1 mouse cellular context compared by ENCODE assay signal in the genomic region with DNA sequence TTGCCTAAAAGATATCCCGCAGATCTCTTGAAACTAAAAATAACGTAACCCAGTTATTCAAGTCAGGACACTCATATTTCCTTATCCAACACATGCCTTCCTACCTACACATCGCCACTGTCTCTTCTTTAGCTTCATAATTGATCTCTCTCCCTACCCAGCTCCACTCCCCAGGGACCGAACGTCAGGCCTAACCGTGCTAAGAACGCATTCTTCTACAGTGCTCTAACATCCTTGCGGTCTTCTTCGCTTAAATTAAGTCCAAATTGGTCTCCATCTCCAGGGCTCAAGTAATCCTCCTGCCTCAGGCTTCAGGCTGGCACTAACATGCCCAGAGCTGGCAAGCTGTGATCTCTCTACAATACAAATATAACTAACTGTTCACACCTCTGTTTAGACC.
TF ChIP-seq lines count a peak whose summit lies in the region.

No protein-coding gene starts in this region.

TF ChIP-seq in CH12.LX, 34 proteins besides CTCF, POLR2A, EP300 and RAD21 (continued from another document):
- TF ChIP-seq POLR2AphosphoS2 (IDR thresholded peaks at IDR 0.05; ENCODE audit: low read depth, low read length), result no peak
- no peak for TF ChIP-seq ZNF384 (IDR thresholded peaks at IDR 0.05; ENCODE audit: low read depth, low read length)
- no peak for TF ChIP-seq IRF4 (IDR thresholded peaks at IDR 0.05; ENCODE audit: low read depth, low read length)
- no peak; the same call in 1 of the 2 replicates for TF ChIP-seq SIN3A (IDR thresholded peaks at IDR 0.05; ENCODE audit: low read length)
- TF ChIP-seq NRF1 (IDR thresholded peaks at IDR 0.05; ENCODE audit: low read depth, low read length), result no peak
- no peak for TF ChIP-seq MAFK (IDR thresholded peaks at IDR 0.05; ENCODE audit: insufficient replicate concordance, low read length)
- TF ChIP-seq PAX5 (IDR thresholded peaks at IDR 0.05; ENCODE audit: low read length), result no peak
- no peak for TF ChIP-seq ETS1 (conservative IDR thresholded peaks at IDR 0.05; ENCODE audit: low read depth, low read length)
- no peak for TF ChIP-seq MEF2A (IDR thresholded peaks at IDR 0.05; ENCODE audit: borderline replicate concordance, low read depth, low read length)
- no peak for TF ChIP-seq UBTF (IDR thresholded peaks at IDR 0.05; ENCODE audit: low read depth, low read length)
- no peak for TF ChIP-seq USF1 (IDR thresholded peaks at IDR 0.05; ENCODE audit: low read depth, low read length)
- no peak; the same call in 1 of the 2 replicates for TF ChIP-seq MXI1 (IDR thresholded peaks at IDR 0.05; ENCODE audit: low read depth, low read length)
- no peak for TF ChIP-seq JUN (IDR thresholded peaks at IDR 0.05; ENCODE audit: insufficient read depth, low read depth, low read length)
- TF ChIP-seq HCFC1 (IDR thresholded peaks at IDR 0.05; ENCODE audit: low read depth, low read length), result no peak
- no peak for TF ChIP-seq ELF1 (IDR thresholded peaks at IDR 0.05; ENCODE audit: low read depth, low read length)
TF ChIP-seq in CH12.LX: peak in this region for 0.
